Mouse (Mus musculus): ENCODE results near the gene Slc22a23.
A peak's percentile ranks its signal among the peaks of the same experiment; 100 is the strongest.

Slc22a23 gene

GRCm38 (mm10) chr13:34269376-34269991 lies 75.5 kb downstream of the Slc22a23 start:
- DNase-seq (ENCODE audit: low read depth, low spot score) = no peak

GRCm38 (mm10) chr13:34266942-34267660 lies 77.9 kb downstream of the Slc22a23 start:
- DNase-seq (ENCODE audit: low read depth, low spot score) = no peak

GRCm38 (mm10) chr13:34266067-34266466 lies 78.9 kb downstream of the Slc22a23 start:
- no peak for DNase-seq (ENCODE audit: low read depth, low spot score)

DNA sequence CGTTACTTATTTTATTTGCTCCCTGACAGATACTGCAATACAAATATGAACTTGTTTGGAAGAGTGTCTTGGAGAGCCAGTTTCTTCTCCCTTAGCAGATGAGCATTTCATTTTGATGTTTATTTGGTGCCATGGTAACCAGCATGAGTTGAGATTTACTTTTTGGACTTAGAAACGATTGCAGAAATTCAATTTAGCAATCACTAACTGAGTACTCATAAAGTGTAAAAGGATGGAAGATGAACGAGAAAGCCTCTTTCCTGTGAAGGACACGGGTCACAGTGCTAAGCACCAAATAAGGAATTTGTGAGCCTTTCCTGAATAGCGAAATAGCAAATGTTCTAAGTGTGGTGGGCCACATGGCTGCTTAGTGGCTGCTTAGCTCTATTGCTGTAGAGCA lies 79.4 kb downstream of the Slc22a23 start:
- DNase-seq (ENCODE audit: low read depth, low spot score) = no peak

DNA sequence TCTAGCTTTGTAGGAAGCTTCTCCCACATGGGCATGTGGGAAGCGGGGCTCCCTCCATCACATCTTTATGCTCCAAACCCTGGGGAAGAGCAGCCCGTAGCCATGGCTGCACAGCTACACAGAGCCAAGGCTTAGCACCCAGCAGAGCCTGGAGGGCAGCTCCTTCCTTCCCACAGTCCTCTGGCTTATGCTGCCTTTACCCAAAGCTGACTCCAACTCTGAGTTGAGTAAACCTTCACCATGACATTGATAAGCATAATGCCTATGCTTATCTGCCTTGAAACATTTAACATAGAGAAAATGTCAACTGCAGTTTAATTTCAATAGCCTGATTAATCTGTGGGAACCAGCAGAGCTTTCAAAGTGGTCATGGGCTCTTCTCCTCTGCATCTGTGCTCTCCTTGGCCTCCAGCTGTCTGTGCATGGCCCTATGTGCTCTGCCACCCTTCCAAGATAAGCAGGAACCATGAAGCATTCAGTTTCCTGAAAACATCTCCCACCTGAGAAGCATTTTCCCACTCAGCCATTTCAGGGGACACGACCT lies 79.9 kb downstream of the Slc22a23 start:
- no peak for DNase-seq (ENCODE audit: low read depth, low spot score)

DNA sequence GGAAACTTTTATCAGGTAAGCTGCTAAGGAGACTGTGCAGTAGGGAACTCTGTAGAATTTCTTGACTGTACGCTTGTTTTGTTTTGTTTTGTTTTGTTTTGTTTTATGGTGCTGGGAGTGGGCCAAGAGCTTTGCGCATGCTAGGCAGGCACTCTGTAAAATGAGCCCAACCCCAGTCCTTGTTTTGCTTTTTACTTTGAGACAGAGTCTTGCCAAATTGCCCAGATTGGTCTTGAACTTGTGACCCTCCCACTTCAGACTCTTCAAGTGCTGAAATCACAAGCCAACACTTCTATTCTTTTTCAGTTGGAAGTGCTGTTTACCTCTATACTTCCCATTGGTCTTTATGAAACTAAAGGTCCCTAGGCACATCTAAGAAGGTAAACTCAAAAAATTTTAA lies 80.5 kb downstream of the Slc22a23 start:
- no peak for DNase-seq (ENCODE audit: low read depth, low spot score)

DNA sequence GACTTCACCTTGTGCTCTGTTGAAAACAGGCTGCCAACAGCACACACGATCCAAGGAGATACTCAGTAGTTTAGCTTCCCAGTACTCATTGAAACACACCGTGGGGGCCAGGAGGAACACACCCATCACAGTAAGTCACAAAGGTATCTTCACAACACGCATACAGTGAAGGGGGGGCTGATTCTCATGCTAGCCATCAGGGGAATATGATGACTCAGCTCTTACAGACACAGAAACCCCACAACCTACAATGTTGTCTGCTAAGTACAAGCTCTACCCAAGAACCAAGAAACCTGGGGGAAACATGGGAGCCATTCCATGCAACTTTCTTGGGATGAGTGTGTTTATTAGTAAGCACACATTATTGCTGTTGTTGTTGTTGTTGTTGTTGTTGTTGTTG lies 86.2 kb downstream of the Slc22a23 start:
- no peak for DNase-seq (ENCODE audit: low read depth, low spot score)

GRCm38 (mm10) chr13:34257177-34257576 lies 87.8 kb downstream of the Slc22a23 start:
- no peak for DNase-seq (ENCODE audit: low read depth, low spot score)

- no peak for DNase-seq (ENCODE audit: low read depth, low spot score)
Measured at GRCm38 (mm10) chr13:34256676-34257075, 88.3 kb downstream of the Slc22a23 start.

- DNase-seq (ENCODE audit: low read depth, low spot score) = no peak
Measured at GRCm38 (mm10) chr13:34255297-34255696, 89.7 kb downstream of the Slc22a23 start.

- DNase-seq (ENCODE audit: low read depth, low spot score) = peak; percentile 18
Measured at GRCm38 (mm10) chr13:34254691-34255090, 90.3 kb downstream of the Slc22a23 start.

DNA sequence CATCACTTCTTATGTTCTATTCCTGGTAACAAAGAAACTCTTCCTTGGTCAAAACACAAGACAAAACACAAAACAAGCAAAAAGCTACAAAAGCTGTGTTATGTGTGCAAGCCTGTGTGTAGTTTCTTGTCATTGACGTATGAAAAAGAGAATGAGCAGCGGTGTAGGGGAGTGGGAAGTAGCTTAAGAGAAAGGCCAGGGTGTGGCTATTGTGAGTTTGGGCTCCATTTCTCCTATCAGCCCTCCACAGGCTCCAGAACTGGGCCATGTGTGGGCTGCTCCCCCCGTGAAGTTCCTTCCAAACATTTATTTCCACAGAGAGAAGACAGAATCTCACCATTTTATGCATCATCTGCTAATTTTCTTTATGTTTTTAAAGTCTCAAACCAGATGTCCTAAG lies 91.2 kb downstream of the Slc22a23 start:
- no peak for DNase-seq (ENCODE audit: low read depth, low spot score)

- DNase-seq (ENCODE audit: low read depth, low spot score) = peak; percentile 90
Measured at GRCm38 (mm10) chr13:34248941-34249920, 95.8 kb downstream of the Slc22a23 start.

- peak; percentile 5 for DNase-seq (ENCODE audit: low read depth, low spot score)
Measured at GRCm38 (mm10) chr13:34248107-34248506, 96.9 kb downstream of the Slc22a23 start.

- DNase-seq (ENCODE audit: low read depth, low spot score) = no peak
Measured at GRCm38 (mm10) chr13:34246821-34247220, 98.2 kb downstream of the Slc22a23 start.

- DNase-seq (ENCODE audit: low read depth, low spot score) = peak; percentile 16
Measured at GRCm38 (mm10) chr13:34245216-34245615, 99.8 kb downstream of the Slc22a23 start.

DNA sequence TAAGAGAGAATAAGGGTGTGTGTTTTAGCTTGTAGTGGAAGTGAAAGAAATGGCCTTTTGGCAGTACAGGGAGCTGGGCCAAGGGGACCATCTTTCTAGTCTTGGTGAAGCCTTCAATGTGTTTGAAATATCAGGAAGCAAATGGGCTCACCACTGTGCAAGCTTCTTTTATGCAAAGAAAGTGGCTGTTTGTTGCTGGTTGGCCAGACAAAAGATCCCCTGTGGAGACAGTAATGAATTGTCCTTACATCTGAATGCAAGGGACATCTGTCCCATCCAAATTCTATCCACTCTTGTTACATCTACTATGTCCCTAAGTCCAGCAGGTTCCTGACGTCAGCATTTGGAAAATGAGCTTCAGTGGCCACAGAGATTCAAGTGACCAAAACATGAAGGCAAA lies 100.8 kb downstream of the Slc22a23 start:
- DNase-seq (ENCODE audit: low read depth, low spot score) = peak; percentile 72

- no peak for DNase-seq (ENCODE audit: low read depth, low spot score)
Measured at GRCm38 (mm10) chr13:34242211-34242610, 102.8 kb downstream of the Slc22a23 start.

DNA sequence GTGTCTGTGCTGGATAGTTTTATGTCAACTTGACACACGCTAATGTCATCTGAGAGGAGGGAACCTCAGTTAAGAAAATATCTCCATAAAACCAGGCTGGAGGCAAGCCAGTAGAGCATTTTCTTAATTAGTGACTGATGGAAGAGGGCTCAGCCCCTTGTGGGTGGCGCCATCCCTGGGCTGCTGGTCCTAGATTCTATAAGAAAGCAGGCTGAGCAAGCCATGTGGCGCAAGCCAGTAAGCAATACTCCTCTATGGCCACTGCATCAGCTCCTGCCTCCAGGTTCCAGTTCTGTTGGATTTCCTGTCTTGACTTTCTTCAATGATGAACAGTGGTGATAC lies 104.9 kb downstream of the Slc22a23 start:
- DNase-seq (ENCODE audit: low read depth, low spot score) = no peak

DNA sequence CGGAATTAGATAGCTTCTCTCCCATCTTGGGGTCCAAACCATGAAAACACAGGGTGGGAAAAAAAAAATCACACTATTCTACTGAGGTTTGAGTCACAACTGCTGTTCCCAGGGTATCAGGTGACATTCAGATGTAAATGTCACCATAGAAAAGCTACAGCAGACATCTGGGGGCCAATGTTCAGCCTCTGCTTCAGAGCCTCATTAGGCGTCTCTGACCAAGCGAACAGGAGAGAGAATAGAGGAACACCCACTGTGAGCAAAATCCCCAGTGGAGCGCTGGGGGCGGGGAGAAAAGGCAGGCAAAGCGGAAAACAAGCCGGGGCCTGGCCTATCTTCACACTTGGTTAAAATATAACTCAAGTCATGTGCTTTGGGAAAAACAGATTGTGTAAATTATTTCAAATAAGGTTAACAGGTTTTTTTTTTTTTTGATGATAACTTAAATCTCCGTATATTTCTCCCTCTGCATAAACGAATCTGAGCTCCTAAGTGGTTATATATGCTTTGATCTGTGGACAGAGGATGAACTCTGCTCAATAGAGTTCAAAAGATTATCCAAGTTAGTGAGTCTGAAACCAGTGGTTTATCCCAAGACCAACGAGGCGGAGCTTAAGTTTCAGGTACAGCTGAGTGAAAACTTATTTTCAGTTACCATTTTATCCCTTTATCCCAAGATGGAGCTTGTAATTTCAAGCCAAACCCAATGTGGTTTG lies 105.5 kb downstream of the Slc22a23 start:
- DNase-seq (ENCODE audit: low read depth, low spot score) = peak; percentile 82

DNA sequence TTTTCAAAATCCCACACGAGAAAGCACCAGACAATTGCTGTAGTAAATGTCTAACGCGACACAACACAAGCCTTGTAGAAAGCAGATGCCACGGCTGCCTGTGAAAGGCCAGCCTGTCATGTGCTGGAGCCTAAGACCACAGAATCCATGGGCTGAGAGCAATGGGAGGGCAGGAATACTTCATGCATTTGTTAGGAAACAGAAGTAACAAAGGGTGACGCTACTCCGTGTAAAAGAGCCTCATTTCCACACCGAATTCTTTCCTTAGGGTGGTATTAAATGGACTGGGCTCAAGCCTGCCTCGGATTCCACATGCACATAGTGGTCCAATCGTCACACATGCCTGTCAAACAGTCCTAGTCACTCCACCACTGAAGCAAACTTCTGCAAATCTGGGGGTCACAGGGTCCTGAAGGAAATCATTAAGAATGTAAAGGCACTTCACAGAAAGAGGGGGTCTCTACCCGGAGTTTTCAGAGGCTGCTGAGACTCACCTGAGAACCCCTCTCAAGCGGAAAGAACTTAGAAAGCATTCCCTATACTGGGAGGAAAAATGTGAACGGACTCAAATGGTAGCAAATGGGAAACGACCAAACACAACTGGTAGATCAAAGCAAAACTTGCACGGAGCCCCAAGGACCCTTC lies 106.2 kb downstream of the Slc22a23 start:
- peak; percentile 41 for DNase-seq (ENCODE audit: low read depth, low spot score)

All from R1 (cell line).